Mouse (Mus musculus): ENCODE measurements around the gene Gm42420. TPM values are rescaled to one million over a fixed set of nuclear protein-coding genes. Genes with fewer than 3 reads are reported as not detected.

Gene Gm42420
- 6.9 TPM in 1 of 2 replicates, not detected in the other for total RNA-seq (2017)

- ATAC-seq (replicated peaks in 1 of 2; ENCODE audit: insufficient read depth in 1 of 2, low FRiP score in 2 of 2, low TSS enrichment in 1 of 2, low read depth in 1 of 2, poor library complexity in 2 of 2, severe bottlenecking in 2 of 2) = no peak
Observed at GRCm38 (mm10) chr6:39585517-39585916, at the start of gene Gm42420. Gene Gm42420 (plus strand): TSS chr6:39585753.

- ATAC-seq (replicated peaks in 1 of 2; ENCODE audit: insufficient read depth in 1 of 2, low FRiP score in 2 of 2, low TSS enrichment in 1 of 2, low read depth in 1 of 2, poor library complexity in 2 of 2, severe bottlenecking in 2 of 2) = no peak
Observed at GRCm38 (mm10) chr6:39536621-39537020, 48.9 kb upstream of the Gm42420 start.

GRCm38 (mm10) chr6:39537276-39537675 is 48.3 kb upstream of the Gm42420 start:
- ATAC-seq (replicated peaks in 1 of 2; ENCODE audit: insufficient read depth in 1 of 2, low FRiP score in 2 of 2, low TSS enrichment in 1 of 2, low read depth in 1 of 2, poor library complexity in 2 of 2, severe bottlenecking in 2 of 2) = no peak

GRCm38 (mm10) chr6:39538227-39538626 is 47.3 kb upstream of the Gm42420 start:
- ATAC-seq (replicated peaks in 1 of 2; ENCODE audit: insufficient read depth in 1 of 2, low FRiP score in 2 of 2, low TSS enrichment in 1 of 2, low read depth in 1 of 2, poor library complexity in 2 of 2, severe bottlenecking in 2 of 2) = peak; percentile 92 to 93

- ATAC-seq (replicated peaks in 1 of 2; ENCODE audit: insufficient read depth in 1 of 2, low FRiP score in 2 of 2, low TSS enrichment in 1 of 2, low read depth in 1 of 2, poor library complexity in 2 of 2, severe bottlenecking in 2 of 2) = 0 out of 4 replicates have a peak, but pooled peaks of 1 of the 2 experiments have one; percentile 11
Observed at GRCm38 (mm10) chr6:39539679-39540155, 45.8 kb upstream of the Gm42420 start.

DNA sequence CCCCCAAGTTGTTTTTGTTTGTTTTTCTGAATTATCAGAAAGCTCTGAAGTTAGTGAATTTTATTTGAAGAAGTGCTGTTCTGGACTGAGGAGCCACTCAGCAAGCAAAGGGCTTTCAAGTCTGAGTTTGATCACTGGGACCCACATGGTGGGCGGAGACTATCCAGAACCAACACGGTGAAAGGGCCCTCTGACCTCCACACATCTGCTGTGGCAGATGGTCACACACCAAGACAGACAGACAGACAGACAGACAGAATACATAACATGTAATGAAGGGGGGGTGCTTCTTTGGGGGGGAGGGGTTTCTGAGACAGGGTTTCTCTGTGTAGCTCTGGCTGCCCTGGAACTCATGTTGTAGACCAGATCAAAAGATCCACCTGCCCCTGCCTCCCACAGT is 45.0 kb upstream of the Gm42420 start:
- no peak for ATAC-seq (replicated peaks in 1 of 2; ENCODE audit: insufficient read depth in 1 of 2, low FRiP score in 2 of 2, low TSS enrichment in 1 of 2, low read depth in 1 of 2, poor library complexity in 2 of 2, severe bottlenecking in 2 of 2)

- ATAC-seq (replicated peaks in 1 of 2; ENCODE audit: insufficient read depth in 1 of 2, low FRiP score in 2 of 2, low TSS enrichment in 1 of 2, low read depth in 1 of 2, poor library complexity in 2 of 2, severe bottlenecking in 2 of 2) = no peak
Observed at GRCm38 (mm10) chr6:39542631-39543597, 42.6 kb upstream of the Gm42420 start.

DNA sequence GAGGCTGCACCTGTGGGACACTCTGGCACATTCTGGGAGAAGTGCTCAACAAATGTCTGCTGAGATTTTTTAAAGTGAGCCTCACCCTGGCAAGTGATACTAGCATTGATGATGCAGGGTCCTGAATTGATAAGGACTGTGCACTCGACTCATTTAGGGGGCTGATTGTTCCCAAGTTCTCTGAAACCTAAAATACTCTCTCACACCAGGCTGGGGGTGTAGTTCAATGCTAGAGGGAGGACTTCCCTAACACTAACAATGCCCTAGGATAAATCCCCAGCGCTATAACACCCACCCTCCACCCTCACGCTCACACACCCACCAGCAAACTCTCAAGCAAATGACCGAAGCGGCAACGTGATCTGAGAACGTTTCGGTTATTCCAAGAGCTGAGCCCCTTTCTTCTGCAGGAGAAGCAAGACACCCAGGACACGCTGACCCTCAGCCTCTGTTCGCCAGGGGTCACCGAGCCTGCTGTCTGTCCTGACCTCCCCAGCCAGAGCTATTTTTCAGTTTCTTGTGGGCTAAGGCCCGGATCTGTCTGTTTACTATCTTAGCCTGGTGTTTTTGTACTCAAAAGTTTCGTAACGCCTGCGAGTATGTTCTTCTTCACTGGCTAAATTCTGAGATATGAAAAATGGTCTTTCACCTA is 41.7 kb upstream of the Gm42420 start:
- no peak for ATAC-seq (replicated peaks in 1 of 2; ENCODE audit: insufficient read depth in 1 of 2, low FRiP score in 2 of 2, low TSS enrichment in 1 of 2, low read depth in 1 of 2, poor library complexity in 2 of 2, severe bottlenecking in 2 of 2)

DNA sequence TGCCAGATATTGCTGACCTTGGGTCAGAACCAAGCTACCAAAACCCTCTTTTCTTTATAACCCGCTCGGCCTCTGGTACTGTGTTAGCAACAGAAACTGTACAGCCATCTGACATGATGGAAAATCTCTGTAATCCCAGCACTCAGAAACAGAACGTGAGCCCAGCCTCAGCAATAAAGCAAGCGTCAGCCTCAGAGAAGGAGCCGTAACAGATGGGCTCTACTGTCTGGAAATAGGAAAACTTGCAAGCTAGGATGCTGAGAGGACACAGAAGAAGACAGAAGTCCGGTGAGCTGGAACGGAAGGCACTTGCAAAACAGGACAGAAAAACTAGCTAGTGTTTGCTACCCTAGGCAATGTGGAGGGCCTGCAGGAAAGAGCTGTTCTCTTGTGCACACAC is 40.1 kb upstream of the Gm42420 start:
- no peak for ATAC-seq (replicated peaks in 1 of 2; ENCODE audit: insufficient read depth in 1 of 2, low FRiP score in 2 of 2, low TSS enrichment in 1 of 2, low read depth in 1 of 2, poor library complexity in 2 of 2, severe bottlenecking in 2 of 2)

DNA sequence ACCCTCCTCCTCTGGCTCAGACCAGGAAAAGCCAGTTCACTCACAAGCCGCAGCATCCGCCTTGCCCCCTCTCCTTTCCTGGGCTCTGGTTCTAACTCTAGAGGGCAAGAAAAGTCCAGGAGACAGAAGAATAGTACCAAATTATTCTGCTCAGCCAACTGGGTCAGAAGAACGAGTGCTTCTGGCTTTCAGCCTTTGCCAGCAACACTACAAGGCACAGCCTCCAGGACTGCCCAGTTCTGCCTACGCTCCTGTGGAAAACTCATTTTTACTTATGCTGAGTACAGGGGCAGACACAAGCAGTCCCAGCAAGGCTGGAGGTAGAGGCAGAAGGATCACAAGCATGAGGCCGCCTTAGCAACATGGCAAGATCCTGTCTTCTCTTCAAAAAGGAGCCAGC is 37.5 kb upstream of the Gm42420 start:
- ATAC-seq (replicated peaks in 1 of 2; ENCODE audit: insufficient read depth in 1 of 2, low FRiP score in 2 of 2, low TSS enrichment in 1 of 2, low read depth in 1 of 2, poor library complexity in 2 of 2, severe bottlenecking in 2 of 2) = no peak

DNA sequence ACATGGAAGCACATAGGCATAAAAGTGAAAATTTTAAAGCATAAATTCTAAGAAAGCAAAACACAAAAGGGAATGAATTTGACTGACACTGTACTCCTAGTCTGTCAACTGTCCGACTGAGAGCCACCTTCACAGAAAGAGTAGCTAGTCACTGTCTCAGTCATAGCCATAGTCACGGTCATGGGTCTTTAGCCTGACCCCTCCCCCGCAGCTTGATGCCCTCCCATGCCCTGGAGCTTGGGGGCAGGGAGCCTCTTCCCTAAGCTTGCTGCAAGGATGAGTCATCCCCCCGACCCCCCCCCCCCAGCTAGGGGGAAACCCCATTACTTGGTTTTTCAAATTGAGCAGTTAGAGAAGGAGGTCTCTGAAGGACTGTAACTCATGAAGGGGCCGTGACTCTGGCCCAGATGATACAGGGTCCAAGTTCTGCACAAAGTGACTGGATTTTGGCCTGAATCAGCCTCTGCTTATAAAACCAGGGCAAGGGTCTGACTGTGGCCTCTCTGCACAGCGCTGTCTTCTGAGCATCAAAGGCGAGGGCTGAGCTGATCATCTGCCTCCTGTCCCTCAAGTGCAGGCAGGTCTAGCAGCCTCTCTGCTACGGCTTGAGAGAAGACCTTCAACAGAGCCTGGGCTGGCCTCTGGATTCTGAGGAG is 33.4 kb upstream of the Gm42420 start:
- peak; percentile 27 to 45; a peak in 2 of 4 replicates for ATAC-seq (replicated peaks in 1 of 2; ENCODE audit: insufficient read depth in 1 of 2, low FRiP score in 2 of 2, low TSS enrichment in 1 of 2, low read depth in 1 of 2, poor library complexity in 2 of 2, severe bottlenecking in 2 of 2)

- no peak for ATAC-seq (replicated peaks in 1 of 2; ENCODE audit: insufficient read depth in 1 of 2, low FRiP score in 2 of 2, low TSS enrichment in 1 of 2, low read depth in 1 of 2, poor library complexity in 2 of 2, severe bottlenecking in 2 of 2)
Observed at GRCm38 (mm10) chr6:39554888-39555647, 30.5 kb upstream of the Gm42420 start.

DNA sequence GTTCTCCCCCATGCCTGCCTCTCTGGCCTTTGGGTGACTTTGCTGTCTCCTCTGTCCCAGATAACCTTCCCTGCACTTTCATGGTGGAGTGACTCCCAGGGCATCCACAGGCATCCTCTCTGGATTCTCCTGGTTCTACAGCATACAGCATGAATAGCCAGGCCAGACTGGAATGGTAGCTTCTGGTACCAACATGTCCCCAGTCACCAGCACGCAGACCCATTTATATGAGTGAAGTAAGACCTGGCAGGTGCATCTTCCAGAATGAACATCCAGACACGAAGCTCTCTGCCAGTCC is 30.0 kb upstream of the Gm42420 start:
- ATAC-seq (replicated peaks in 1 of 2; ENCODE audit: insufficient read depth in 1 of 2, low FRiP score in 2 of 2, low TSS enrichment in 1 of 2, low read depth in 1 of 2, poor library complexity in 2 of 2, severe bottlenecking in 2 of 2) = no peak

- ATAC-seq (replicated peaks in 1 of 2; ENCODE audit: insufficient read depth in 1 of 2, low FRiP score in 2 of 2, low TSS enrichment in 1 of 2, low read depth in 1 of 2, poor library complexity in 2 of 2, severe bottlenecking in 2 of 2) = peak; percentile 33 to 47; a peak in 2 of 4 replicates
Observed at GRCm38 (mm10) chr6:39556900-39557659, 28.5 kb upstream of the Gm42420 start.

DNA sequence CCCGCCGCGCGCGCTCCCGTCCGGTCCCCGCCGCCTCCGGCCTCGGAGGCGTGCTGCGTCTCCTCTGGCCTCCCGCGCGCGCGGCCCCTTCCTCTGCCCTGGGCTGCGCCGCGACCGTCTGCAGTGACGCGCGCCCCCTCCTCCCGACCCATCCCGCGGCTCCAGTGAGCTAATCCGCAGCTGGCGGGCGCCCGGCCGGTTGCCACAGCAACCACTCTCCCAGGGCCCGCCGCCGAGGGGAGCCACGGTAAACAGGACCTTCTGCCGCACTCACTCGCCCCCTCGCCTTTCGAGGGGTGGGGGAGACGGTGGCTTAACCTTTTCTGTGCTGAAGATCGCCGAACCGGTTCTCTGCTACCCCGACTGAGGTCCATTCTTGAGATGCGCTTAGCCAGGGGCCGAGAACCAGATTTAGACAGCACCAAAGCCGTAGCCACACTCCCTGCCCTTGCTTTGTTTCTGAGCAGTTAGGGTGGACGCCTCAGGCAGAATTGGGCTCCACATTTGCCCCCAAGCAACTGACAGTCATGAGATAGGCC is 27.8 kb upstream of the Gm42420 start, which contains the start of gene Dennd2a:
TSS of gene Dennd2a (minus strand) at position 145 of the 539 bp plus-strand sequence.
- ATAC-seq (replicated peaks in 1 of 2; ENCODE audit: insufficient read depth in 1 of 2, low FRiP score in 2 of 2, low TSS enrichment in 1 of 2, low read depth in 1 of 2, poor library complexity in 2 of 2, severe bottlenecking in 2 of 2) = peak; percentile 18 to 33; a peak in 2 of 4 replicates

GRCm38 (mm10) chr6:39559276-39559939 is 26.1 kb upstream of the Gm42420 start:
- ATAC-seq (replicated peaks in 1 of 2; ENCODE audit: insufficient read depth in 1 of 2, low FRiP score in 2 of 2, low TSS enrichment in 1 of 2, low read depth in 1 of 2, poor library complexity in 2 of 2, severe bottlenecking in 2 of 2) = no peak

Measured in hematopoietic stem cell, adult 5-6 weeks (primary cell).